Mouse (Mus musculus) G1E (cell line): ENCODE data around the gene Emilin2.

Experiments
- CTCF ChIP-seq: IDR thresholded peaks from 2 replicates; pipeline ENCODE4 v1.5.1; 2012; ENCODE audit warnings: low read depth, low read length, inconsistent platforms, mixed read lengths
- GATA1 ChIP-seq: IDR thresholded peaks from 2 replicates; pipeline ENCODE4 v1.6.1; 2012; ENCODE audit warnings: borderline replicate concordance, low read length, inconsistent platforms, mixed read lengths
- GATA2 ChIP-seq: IDR thresholded peaks from 2 replicates; pipeline ENCODE4 v1.6.1; 2012; ENCODE audit warnings: low read depth, low read length, inconsistent platforms, borderline replicate concordance
- TAL1 ChIP-seq: conservative IDR thresholded peaks from 2 replicates; pipeline ENCODE4 v1.6.1; 2012; ENCODE audit warnings: low read depth, low read length, inconsistent platforms, mixed read lengths

DNA sequence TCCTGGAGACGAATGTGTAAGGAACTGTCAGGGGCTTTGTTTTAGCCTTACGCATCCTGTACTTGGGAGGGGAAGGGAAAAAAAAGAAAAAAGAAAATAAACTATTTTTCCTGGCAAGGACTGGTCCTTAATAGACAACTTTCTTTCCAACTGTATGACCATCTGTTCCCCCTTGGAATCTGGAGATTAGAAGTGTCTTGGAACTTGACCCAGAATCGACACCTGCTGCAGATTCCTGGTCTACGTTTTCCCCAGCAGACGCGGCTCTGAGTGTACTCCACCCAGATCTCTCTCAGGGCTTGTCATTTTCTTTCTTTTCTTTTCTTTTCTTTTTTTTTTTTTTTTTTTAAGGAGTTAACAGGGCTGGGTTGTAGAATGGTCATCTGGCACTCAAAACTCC is 8.3 kb downstream of the Emilin2 start:
- no peak for TF ChIP-seq CTCF
- TF ChIP-seq GATA1, result no peak
- no peak for TF ChIP-seq TAL1
- TF ChIP-seq GATA2, result no peak
